Mouse (Mus musculus) hindbrain, embryonic 12.5 days (tissue): ENCODE data around the gene Stat3. TPM values are rescaled to one million over a fixed set of nuclear protein-coding genes. Genes with fewer than 3 reads are reported as not detected.

Source experiments
- ATAC-seq: fragments of 200-750 bp; cut with Nextera tagmentation; 2 replicates; pipeline ENCODE4 v1.8.0; 2017; ENCODE audit warnings: moderate TSS enrichment; ENCODE audit not compliant: low FRiP score
- H3K27ac ChIP-seq: fragments of 300-500 bp; sonication (generic); 2 replicates; pipeline ENCODE4 v1.5.1; 2016; ENCODE audit warnings: mild to moderate bottlenecking
- H3K27me3 ChIP-seq: fragments of 300-500 bp; sonication (generic); 2 replicates; pipeline ENCODE4 v1.6.1; 2016; ENCODE audit warnings: mild to moderate bottlenecking
- H3K36me3 ChIP-seq: fragments of 300-500 bp; sonication (generic); 2 replicates; pipeline ENCODE4 v1.6.1; 2016; ENCODE audit warnings: mild to moderate bottlenecking
- H3K4me1 ChIP-seq: fragments of 300-500 bp; sonication (generic); 2 replicates; pipeline ENCODE4 v1.6.1; 2016
- H3K4me2 ChIP-seq: fragments of 300-500 bp; sonication (generic); replicated peaks from 2 replicates; pipeline ENCODE4 v1.6.1; 2016; ENCODE audit warnings: mild to moderate bottlenecking
- H3K4me3 ChIP-seq: fragments of 300-500 bp; sonication (generic); 2 replicates; pipeline ENCODE4 v1.5.1; 2016; ENCODE audit warnings: mild to moderate bottlenecking
- H3K9ac ChIP-seq: fragments of 300-500 bp; sonication (generic); 2 replicates; pipeline ENCODE4 v1.6.1; 2016; ENCODE audit warnings: mild to moderate bottlenecking, moderate library complexity
- H3K9me3 ChIP-seq: fragments of 300-500 bp; sonication (generic); replicated peaks from 2 replicates; pipeline ENCODE4 v1.6.1; 2016; ENCODE audit warnings: mild to moderate bottlenecking
- WGBS: fragments of 180-500 bp; shearing (Covaris S2); methylation state at CpG from one replicate; pipeline ENCODE4 v1.1.7; 2016; 5-methylcytosine and 5-hydroxymethylcytosine counted together
- polyA plus RNA-seq: library from polyadenylated mRNA; unstranded; fragments of >200 nt; fragmentation: Nextera tagmentation; extraction: Ambion mirVana; gene quantifications from 2 replicates; pipeline ENCODE4 v1.2.1, GENCODE M21; 2016

The Stat3 gene
- polyA plus RNA-seq, 1 experiment from 2014 or later, result 41.4 TPM

DNA sequence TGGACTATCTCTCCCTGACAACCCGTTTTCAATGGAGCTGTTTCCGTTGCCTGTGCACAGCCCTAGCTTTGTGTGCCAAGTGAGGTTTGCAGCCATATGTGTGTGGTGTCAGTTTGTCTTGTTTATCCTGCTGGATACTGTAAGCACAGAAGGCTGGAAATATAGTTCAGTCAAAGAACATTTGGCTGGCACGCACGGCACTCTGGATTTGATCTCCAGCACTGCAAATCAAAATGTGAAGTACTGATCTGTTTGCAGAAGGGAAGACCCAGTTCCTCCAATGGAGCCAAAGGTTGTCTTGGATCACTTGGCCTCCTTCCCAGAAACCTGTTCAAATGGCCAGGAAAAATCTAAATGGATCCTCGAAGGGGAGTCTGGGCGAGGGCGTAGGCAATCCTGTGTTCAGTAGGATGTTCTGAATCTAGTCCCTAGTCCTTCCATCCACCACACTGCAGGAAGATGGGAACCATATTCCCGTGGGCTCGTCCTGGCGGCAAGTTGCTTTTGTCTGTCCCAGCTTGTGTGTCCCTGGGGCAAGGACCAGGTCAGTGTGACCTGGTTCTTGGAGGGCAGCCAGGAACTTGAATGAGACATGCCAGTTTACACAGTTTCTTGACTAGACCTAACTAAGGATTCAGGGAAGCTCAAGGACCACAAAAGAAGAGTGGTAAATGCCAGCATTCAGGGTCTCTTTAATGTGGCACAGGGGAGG lies 68.9 kb downstream of the Stat3 start:
- Histone ChIP-seq H3K9me3 (no peaks in the 10 kb centered on the region), H3K36me3 (no peaks in the 10 kb centered on the region), H3K27ac (no peak overlapping the region), H3K27me3 (no peaks in the 10 kb centered on the region), H3K4me1 (peaks cover 3% of the 10 kb centered on the region; the same call in 1 of the 2 replicates), H3K4me2 (no peak overlapping the region), H3K4me3 (no peak overlapping the region), H3K9ac (no peak overlapping the region)
- WGBS, result 87% methylated on average over 10 of the region's 10 CpGs
- no peak for ATAC-seq

DNA sequence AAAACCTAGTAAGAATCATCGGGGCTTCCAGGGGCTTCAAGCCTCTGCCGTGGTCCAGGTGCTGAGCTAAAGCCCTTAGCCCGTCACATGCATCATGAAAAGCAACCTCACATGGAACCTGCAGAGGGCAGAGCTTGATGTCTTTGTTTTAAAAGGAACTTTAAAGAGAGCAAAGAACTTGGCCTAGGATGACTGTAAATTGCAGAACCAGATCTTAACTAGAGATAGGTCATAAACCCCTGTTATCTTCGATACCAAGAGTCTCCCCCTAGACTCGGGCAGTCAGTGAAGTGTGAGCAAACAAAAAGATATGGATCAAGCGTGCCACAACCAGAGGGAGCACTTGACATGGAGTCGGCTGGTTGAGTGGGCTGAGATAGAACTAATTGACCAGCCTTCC lies 73.7 kb downstream of the Stat3 start:
- Histone ChIP-seq H3K27ac (no peak overlapping the region), H3K4me1 (peaks cover 4% of the 10 kb centered on the region; the same call in 1 of the 2 replicates), H3K36me3 (no peaks in the 10 kb centered on the region), H3K9me3 (no peaks in the 10 kb centered on the region), H3K9ac (no peak overlapping the region), H3K4me3 (no peak overlapping the region), H3K27me3 (peaks cover 30% of the 10 kb centered on the region), H3K4me2 (no peak overlapping the region)
- ATAC-seq, result no peak
- 84% methylated on average over 7 of the region's 7 CpGs for WGBS

DNA sequence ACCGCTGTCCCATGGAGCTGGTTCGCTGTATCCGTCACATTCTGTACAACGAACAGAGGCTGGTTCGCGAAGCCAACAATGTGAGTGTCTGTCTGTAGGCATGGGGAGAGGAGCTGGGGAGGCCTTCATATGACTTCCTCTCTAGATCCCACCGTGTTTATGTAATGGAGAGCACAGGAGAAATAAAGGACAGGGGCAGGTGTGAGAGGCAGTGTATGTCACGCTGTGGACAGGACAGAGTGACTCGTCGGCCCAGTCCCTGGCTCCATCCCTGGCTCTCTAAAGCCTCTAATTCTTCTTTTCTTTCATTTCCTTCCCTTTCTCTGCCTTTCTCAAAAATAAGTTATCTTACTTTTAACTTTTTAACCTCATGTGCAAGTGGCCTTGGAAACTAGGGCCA lies 76.2 kb downstream of the Stat3 start:
- no peak for ATAC-seq
- 89% methylated on average over 10 of the region's 10 CpGs for WGBS

DNA sequence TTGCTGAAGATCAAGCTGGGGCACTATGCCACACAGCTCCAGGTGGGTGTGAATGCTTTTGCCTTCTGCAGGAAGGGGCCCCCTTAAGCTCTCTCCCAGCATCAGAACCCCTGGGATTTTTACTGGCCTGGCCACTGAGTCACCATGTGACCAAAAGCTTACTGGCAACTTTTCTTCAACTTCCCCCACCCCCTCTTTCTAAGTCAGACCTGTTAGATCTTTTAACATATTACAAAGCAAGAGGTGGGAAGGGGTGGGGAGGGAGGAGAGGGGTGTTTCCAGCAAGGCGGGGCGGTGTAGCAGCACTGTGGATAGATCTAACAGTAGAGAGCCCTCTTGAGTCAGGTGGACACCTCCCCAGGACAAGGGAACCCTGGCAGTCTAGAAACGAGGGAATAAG lies 77.5 kb downstream of the Stat3 start:
- no peak overlapping the region for H3K4me2 ChIP-seq
- H3K27ac ChIP-seq, result no peak overlapping the region
- H3K9ac ChIP-seq, result no peak overlapping the region
- peaks cover 11% of the 10 kb centered on the region for H3K4me1 ChIP-seq
- ATAC-seq, result no peak
- H3K9me3 ChIP-seq, result no peaks in the 10 kb centered on the region
- H3K4me3 ChIP-seq, result no peak overlapping the region
- WGBS, result 31% methylated on average over 3 of the region's 3 CpGs
- peaks cover 65% of the 10 kb centered on the region for H3K27me3 ChIP-seq
- H3K36me3 ChIP-seq, result no peaks in the 10 kb centered on the region

More for the DNA sequence above, 76.2 kb downstream of the Stat3 start:
- no peak overlapping the region for H3K4me3 ChIP-seq
- H3K4me2 ChIP-seq, result no peak overlapping the region
- H3K9me3 ChIP-seq, result no peaks in the 10 kb centered on the region
- H3K36me3 ChIP-seq, result no peaks in the 10 kb centered on the region
- H3K9ac ChIP-seq, result no peak overlapping the region
- H3K27me3 ChIP-seq, result peaks cover 54% of the 10 kb centered on the region
- peaks cover 11% of the 10 kb centered on the region for H3K4me1 ChIP-seq
- no peak overlapping the region for H3K27ac ChIP-seq

DNA sequence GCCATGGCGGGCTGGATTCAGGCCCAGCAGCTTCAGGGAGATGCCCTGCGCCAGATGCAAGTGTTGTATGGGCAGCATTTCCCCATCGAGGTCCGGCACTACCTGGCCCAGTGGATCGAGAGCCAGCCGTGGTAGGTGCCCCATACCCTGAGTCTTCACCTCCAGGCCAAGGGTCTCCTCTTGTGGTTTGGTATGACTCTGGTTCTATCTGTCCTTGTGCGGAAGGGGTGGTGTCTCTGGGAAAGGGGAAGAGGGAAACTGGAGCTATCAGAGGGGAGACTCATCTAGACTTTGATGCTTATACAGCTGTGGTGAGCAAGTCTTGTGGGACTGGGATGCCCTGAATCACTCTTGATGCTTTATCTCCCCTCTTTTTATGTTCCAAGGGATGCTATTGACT lies 78.0 kb downstream of the Stat3 start:
- H3K4me1 ChIP-seq, result peaks cover 11% of the 10 kb centered on the region
- no peaks in the 10 kb centered on the region for H3K9me3 ChIP-seq
- H3K27ac ChIP-seq, result no peak overlapping the region
- H3K4me3 ChIP-seq, result no peak overlapping the region
- WGBS, result 87% methylated on average over 7 of the region's 7 CpGs
- peaks cover 70% of the 10 kb centered on the region for H3K27me3 ChIP-seq
- no peak overlapping the region for H3K4me2 ChIP-seq
- ATAC-seq, result no peak
- H3K36me3 ChIP-seq, result no peaks in the 10 kb centered on the region
- H3K9ac ChIP-seq, result no peak overlapping the region

DNA sequence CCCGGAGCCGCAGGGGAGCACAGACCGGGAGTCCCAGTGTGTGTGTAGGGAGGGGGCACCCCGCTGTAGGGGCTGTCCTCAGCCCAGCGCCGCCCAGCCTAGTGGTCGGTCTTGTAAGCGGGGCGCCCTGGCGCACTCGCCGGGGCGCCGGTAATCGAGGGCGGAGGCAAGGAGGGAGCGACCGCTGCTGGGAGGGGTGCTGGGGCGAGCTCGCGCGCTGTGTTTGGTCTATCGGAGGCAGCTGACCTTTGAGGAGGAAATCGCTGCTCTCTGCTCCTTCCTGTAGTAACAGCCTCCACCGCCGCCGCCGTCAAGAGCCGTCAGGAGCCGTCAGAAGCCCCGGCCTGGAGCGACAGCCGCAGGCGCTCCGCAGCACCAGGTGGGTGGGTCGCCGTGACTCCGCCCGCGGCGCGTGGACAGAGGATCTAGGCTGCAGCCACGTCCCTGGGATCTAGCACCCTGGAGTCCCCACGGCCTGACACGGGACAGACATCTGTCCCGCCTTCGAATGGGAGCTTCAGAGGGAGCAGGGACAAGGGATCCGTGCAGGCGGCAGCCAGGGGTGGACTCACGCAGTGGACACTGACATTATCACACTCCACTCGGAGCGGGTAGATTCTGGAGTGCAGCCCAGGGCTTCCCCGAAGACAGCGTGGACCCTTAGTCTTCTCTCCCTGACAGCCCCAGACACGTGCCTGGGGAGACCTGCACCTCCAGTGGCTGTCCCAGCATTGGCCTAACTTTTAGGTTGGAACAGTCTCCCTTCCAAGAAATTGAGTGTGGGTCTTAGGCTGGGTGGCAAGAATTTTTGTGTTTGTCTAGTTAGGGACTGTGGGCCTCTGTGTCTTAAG lies 78.9 kb downstream of the Stat3 start:
- Histone ChIP-seq H3K4me1 (peaks cover 11% of the 10 kb centered on the region), H3K27ac (no peak overlapping the region), H3K4me3 (peak overlapping the region; percentile 47), H3K36me3 (no peaks in the 10 kb centered on the region), H3K27me3 (peaks cover 78% of the 10 kb centered on the region), H3K9me3 (no peaks in the 10 kb centered on the region), H3K4me2 (peak overlapping the region; percentile 68), H3K9ac (peak overlapping the region; percentile 60)
- peak; percentile 56; the same call in 1 of the 2 replicates for ATAC-seq
- 4% methylated on average over 52 of the region's 55 CpGs for WGBS

DNA sequence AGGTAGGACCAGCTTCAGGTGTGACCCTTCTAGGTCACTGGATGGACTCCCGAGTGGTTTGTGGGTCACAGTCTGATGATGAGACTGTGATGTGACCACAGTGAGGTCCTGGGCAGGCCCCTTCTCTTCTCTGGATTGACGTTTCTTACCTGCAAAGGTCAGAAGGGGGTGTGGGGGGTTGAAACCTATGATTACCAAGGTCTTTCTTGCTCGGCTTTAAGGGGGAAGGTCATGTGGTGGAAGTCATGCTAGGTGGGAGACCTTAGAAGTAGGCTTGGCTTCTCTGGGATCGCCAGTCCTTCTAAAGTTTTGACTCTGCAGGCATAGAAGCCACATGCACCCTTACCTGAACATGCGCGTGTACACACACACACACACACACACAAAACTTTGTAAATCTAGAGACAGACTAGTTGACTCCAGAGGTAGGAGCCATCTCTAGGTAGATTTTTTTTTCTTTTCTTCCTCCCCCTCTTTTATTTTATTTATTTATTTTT lies 79.7 kb downstream of the Stat3 start:
- ATAC-seq, result no peak
- no peak overlapping the region for H3K27ac ChIP-seq
- peak overlapping the region; percentile 68 for H3K4me2 ChIP-seq

DNA sequence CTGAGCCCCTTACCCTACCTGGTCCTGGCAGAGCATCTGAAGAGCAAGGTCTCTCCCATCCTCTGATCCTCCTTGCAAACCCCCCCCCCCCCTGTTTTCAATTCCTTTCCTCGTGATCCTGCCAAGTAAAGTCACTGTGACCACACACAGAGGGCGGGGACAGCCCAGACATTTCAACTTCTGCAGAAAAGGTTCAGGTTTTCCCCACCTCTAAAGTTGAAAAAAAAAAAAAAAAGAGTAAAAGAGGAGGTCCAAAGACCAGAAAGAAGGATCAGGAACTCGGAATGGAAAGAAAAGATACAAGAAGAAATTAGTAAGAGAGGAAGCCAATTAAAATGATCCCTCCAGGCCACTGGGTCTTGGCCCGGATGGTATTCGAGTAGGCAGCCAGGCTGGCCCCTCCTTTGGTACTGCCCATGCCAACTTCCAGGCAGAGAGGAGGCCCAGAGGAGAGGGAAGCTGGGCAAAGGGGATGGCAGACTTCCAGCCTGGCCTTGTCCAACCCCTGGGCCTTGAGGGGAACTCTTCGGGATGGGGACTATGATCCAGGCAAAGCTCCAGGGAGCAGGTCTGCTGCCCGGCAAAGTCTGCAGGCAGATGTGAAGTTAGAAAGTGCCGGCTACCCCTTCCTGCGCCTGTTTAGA lies 80.3 kb downstream of the Stat3 start, which contains the start of gene Stat5a:
TSS of gene Stat5a (plus strand) at position 417 of the 644 bp plus-strand sequence.
- Histone ChIP-seq H3K9me3 (no peaks in the 10 kb centered on the region), H3K27me3 (peaks cover 88% of the 10 kb centered on the region), H3K36me3 (no peaks in the 10 kb centered on the region), H3K4me3 (peak within 1 kb of the TSS; percentile 47), H3K27ac (no peak within 1 kb of the TSS), H3K4me2 (peak within 1 kb of the TSS; percentile 68), H3K9ac (peak within 1 kb of the TSS; percentile 60), H3K4me1 (peaks cover 11% of the 10 kb centered on the region)
- no peak for ATAC-seq
- WGBS, result 63% methylated on average over 9 of the region's 9 CpGs

More for the DNA sequence above, 79.7 kb downstream of the Stat3 start:
- Histone ChIP-seq H3K36me3 (no peaks in the 10 kb centered on the region), H3K4me1 (peaks cover 11% of the 10 kb centered on the region), H3K9ac (peak overlapping the region; percentile 60; the same call in 1 of the 2 replicates), H3K4me3 (peak overlapping the region; percentile 47), H3K27me3 (peaks cover 84% of the 10 kb centered on the region), H3K9me3 (no peaks in the 10 kb centered on the region)
- 48% methylated on average over 6 of the region's 6 CpGs for WGBS

DNA sequence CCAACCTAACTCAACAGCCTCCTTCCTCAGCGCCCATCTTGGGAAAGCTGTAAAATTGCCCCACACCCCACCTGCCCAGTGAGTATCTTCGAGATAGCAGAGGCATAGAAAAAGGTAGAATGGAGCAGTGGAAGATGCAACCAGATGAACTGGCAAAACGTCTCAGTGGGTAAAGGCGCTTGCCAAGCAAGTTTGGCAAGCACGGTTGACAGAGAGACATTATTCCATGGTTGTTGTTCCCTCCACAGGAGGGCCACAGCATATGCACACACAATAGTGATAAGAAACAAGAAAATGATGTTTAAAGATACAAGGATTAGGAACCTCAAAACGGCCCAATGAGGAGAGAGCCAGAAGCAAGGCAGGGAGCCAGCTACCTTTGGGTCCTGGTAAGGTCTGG lies 81.4 kb downstream of the Stat3 start:
- H3K27ac ChIP-seq, result no peak overlapping the region
- no peaks in the 10 kb centered on the region for H3K9me3 ChIP-seq
- 64% methylated on average over 6 of the region's 6 CpGs for WGBS
- no peak overlapping the region for H3K9ac ChIP-seq
- peaks cover 87% of the 10 kb centered on the region for H3K27me3 ChIP-seq
- H3K4me3 ChIP-seq, result no peak overlapping the region
- H3K36me3 ChIP-seq, result no peaks in the 10 kb centered on the region
- peaks cover 11% of the 10 kb centered on the region for H3K4me1 ChIP-seq
- no peak for ATAC-seq
- H3K4me2 ChIP-seq, result no peak overlapping the region

DNA sequence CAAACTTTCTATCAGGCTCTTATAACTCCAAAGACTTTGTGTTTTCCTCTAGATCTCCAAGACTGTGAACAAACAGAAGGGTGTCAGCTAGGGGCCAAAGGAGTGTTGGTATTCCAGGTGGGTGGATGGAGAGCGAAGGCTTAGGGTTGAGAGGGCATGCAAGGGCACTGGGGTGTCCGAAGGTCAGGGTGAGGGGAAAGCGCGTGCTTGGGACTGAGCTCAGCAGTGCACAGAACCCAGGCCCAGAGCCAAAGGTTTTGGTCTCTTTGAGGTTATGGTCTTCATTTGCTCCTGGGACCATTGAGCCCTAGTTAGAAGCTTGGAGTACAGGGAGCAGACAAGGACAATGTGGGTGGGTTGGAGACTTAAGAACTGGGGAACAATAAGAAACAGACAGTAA lies 84.2 kb downstream of the Stat3 start:
- Histone ChIP-seq H3K27ac (no peak overlapping the region), H3K9ac (no peak overlapping the region), H3K27me3 (peaks cover 61% of the 10 kb centered on the region), H3K9me3 (no peaks in the 10 kb centered on the region), H3K4me1 (peaks cover 11% of the 10 kb centered on the region), H3K36me3 (no peaks in the 10 kb centered on the region), H3K4me2 (no peak overlapping the region), H3K4me3 (no peak overlapping the region)
- 82% methylated on average over 4 of the region's 4 CpGs for WGBS
- ATAC-seq, result no peak

DNA sequence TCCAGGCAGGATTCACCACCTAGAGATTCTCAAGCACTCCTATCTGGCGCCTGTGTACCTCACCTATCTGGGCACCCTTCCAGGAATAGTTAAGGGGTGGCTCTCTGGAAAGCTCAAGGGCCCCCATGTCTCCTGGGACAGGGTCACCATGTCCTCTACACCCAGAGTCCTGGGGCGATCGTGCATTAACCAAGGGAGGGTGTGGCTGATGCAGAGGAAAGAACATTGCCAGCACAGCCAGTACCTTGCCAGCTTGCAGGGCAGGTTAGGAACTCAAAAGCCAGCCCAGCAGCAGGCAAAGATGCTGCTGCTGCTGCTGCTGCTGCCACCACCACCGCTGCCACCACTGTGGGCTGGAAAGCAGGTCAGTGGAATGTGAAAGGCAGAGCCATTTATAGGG lies 85.1 kb downstream of the Stat3 start:
- Histone ChIP-seq H3K9ac (no peak overlapping the region), H3K4me1 (peaks cover 13% of the 10 kb centered on the region), H3K4me2 (no peak overlapping the region), H3K4me3 (no peak overlapping the region), H3K27ac (no peak overlapping the region), H3K27me3 (peaks cover 52% of the 10 kb centered on the region), H3K9me3 (no peaks in the 10 kb centered on the region), H3K36me3 (no peaks in the 10 kb centered on the region)
- WGBS, result 66% methylated on average over 4 of the region's 4 CpGs
- ATAC-seq, result no peak

DNA sequence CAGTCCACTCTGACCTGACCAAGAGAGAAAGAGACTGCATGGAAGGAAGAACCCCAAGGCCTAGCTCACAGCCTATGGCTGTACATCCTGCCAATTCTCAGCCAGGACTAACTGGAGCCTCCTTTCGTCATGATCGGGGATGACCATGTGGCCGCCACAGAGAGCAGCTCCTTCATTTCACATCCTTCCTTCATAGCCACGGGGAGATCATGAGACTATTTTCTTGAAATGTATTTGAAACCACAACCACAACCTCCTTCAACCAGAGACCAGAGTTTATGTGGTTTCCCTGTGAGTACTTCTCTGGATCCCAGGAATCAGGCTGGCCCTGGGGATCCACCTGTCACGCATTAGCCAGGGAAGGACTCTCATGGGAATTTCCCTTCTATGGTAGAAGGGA lies 86.3 kb downstream of the Stat3 start:
- WGBS, result 85% methylated on average over 5 of the region's 5 CpGs
- peaks cover 40% of the 10 kb centered on the region for H3K27me3 ChIP-seq
- H3K27ac ChIP-seq, result no peak overlapping the region
- H3K4me1 ChIP-seq, result peaks cover 21% of the 10 kb centered on the region
- H3K36me3 ChIP-seq, result no peaks in the 10 kb centered on the region
- no peak overlapping the region for H3K4me3 ChIP-seq
- H3K9ac ChIP-seq, result no peak overlapping the region
- H3K9me3 ChIP-seq, result no peaks in the 10 kb centered on the region
- ATAC-seq, result no peak
- H3K4me2 ChIP-seq, result no peak overlapping the region
